Mouse (Mus musculus) erythroblast, adult 5-6 weeks (primary cell): ENCODE measurements around the gene Psmb8. TPM values are rescaled to one million over a fixed set of nuclear protein-coding genes. Genes with fewer than 3 reads are reported as not detected.

Experiments used
- ATAC-seq: replicated peaks from 2 replicates; pipeline ENCODE4 v1.8.0; 2016; ENCODE audit warnings: moderate number of reproducible peaks, mild to moderate bottlenecking, moderate TSS enrichment, inconsistent platforms; ENCODE audit not compliant: poor library complexity, low FRiP score, severe bottlenecking
- total RNA-seq, 2 experiments: library from RNA; stranded (forward) in 1 of 2; stranded (reverse) in 1 of 2; fragments of 150-400 nt in 1 of 2; fragments of 200-764, 138-1000 nt in 1 of 2; gene quantifications; 2 replicates each; pipeline versions ENCODE4 v1.2.3 to v1.2.4; 2015 to 2017; ENCODE audit warnings: low replicate concordance in 2 of 2

Psmb8 gene
- total RNA-seq, 2 experiments from 2014 or later, result 35.5 to 37.2 TPM

DNA sequence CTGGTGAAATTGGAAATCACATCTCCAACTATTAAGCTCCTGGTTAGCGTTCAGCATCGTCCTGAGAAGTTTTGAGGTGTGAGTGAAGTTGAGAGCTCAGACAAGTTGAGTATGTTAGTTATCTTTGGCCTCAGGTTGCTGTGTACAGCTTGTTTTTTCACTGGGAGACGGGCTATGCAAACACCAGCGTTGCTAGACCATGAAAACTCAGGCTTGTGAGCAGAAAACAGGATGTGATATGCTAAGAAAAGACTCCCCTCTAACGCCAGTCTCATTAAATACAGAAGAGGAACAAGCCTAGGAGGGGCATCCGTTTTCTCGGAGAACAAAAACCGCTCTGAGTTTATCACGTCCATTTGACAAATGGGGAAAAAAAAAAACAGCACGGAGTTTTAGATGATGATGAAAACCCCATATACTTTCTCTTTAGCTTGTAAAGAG is 42.1 kb downstream of the Psmb8 start:
- no peak for ATAC-seq

GRCm38 (mm10) chr17:34240366-34240765 is 42.8 kb downstream of the Psmb8 start:
- no peak for ATAC-seq

DNA sequence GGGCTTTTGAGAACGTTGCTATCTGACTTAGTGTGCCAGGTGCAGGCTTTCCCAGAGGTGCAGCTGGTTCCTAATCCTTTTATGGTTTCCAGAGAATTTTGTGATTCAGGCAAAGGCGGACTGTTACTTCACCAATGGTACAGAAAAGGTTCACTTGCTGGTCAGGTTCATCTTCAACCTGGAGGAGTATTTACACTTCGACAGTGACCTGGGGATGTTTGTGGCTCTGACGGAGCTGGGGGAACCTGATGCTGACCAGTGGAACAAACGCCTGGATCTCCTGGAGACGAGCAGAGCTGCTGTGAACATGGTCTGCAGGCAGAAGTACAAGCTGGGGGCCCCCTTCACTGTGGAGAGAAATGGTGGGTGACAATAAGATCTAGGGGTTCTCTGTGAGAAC is 43.4 kb downstream of the Psmb8 start:
- no peak for ATAC-seq

DNA sequence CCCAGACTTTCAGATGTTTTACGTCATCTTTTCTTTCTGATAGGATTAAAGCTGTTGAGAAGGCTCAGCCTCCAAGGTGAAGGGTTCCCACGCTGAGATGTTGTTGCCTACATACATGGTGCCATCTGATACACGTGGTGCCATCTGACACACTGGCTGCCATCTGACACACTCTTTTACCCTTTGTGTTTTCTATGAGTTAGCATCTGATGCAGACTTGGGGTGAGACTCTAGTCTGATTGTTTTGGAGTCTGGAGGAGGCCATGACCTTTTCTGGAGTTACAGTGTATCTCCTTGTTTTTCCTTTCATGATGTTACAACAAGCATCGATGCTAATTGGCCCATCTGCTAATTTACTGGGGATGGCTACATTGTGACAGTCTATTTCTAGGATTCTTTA is 47.1 kb downstream of the Psmb8 start:
- ATAC-seq, result no peak

DNA sequence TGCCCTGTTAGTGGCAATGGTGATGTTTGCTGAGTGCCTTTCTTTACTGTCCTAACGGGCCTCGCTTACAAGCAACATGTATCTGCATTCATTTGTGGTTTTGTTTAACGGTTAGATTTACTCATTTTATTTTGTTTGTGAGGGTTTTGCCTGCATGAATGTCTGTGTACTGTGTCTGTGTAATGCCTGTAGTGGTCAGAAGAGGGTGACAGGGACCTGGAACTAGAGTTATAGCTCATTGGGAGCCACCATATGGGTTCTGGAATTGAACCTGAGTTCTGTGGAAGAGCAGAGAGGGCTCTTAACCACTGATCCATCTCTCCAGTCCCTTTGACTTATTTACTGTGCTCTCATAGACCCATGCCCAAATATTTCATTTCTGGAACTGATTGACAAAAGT is 49.5 kb downstream of the Psmb8 start:
- ATAC-seq, result no peak

DNA sequence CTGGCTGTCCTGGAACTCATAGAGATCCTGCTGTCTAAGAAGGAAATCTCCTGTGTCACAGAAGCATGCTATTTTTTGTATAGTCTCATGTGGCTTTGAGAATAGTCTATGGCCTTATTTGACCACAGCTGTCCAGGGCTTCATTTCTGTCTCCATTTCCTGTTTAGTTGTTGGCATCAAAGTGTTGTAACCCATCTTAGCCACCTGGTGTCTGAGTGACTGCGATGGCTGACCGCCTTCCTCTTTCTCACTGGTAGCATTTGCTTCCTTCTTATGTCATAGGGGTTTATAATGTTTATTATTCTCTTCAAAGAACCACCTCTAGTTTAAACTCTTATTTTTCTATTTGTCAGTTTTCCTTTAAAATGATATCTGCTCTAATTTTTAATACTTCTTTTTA is 51.2 kb downstream of the Psmb8 start:
- no peak for ATAC-seq

DNA sequence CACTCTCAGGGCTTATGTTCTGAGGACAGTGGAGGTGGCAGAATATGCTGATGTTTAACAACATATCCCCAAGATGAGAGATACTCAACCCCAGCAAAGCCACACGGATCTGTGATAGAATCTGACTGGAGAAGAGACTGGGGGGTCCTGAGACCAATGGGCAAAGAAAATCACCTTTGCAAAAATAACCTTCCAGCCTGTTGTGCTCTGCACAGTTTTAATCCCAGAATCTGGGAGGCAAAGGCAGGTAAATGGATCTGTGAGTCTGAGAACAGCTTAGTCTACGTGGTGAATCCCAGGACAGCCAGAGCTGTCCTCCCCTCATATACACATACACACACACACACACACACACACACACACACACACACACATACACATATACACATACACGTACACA is 51.8 kb downstream of the Psmb8 start:
- ATAC-seq, result no peak

GRCm38 (mm10) chr17:34249878-34250277 is 52.4 kb downstream of the Psmb8 start:
- ATAC-seq, result no peak

Other genes starting within 250 kb of the Psmb8 start
- gene B3galt4, start 246.2 kb upstream of the Psmb8 start, total RNA-seq (2015; ENCODE audit: low replicate concordance), result not detected in 2 replicates
- 0.70 and 0.94 TPM in 2 replicates for gene B3galt4, start 246.2 kb upstream of the Psmb8 start, total RNA-seq (2017; ENCODE audit: low replicate concordance)
- 8.2 and 11.3 TPM in 2 replicates for gene Vps52, start 241.9 kb upstream of the Psmb8 start, total RNA-seq (2015; ENCODE audit: low replicate concordance)
- 13.0 and 17.0 TPM in 2 replicates for gene Vps52, start 241.9 kb upstream of the Psmb8 start, total RNA-seq (2017; ENCODE audit: low replicate concordance)
- gene Rps18, start 241.7 kb upstream of the Psmb8 start, total RNA-seq (2015; ENCODE audit: low replicate concordance), result 758 and 917 TPM in 2 replicates
- gene Rps18, start 241.7 kb upstream of the Psmb8 start, total RNA-seq (2017; ENCODE audit: low replicate concordance), result 207 and 301 TPM in 2 replicates
- 177 and 273 TPM in 2 replicates for gene H2-K1, start 197.4 kb upstream of the Psmb8 start, total RNA-seq (2015; ENCODE audit: low replicate concordance)
- 97.6 and 121 TPM in 2 replicates for gene H2-K1, start 197.4 kb upstream of the Psmb8 start, total RNA-seq (2017; ENCODE audit: low replicate concordance)
- gene Ring1, start 173.0 kb upstream of the Psmb8 start, total RNA-seq (2015; ENCODE audit: low replicate concordance), result 1.9 and 9.2 TPM in 2 replicates
- gene Ring1, start 173.0 kb upstream of the Psmb8 start, total RNA-seq (2017; ENCODE audit: low replicate concordance), result 2.0 and 2.8 TPM in 2 replicates
- gene H2-Ke6, start 169.7 kb upstream of the Psmb8 start, total RNA-seq (2015; ENCODE audit: low replicate concordance), result 26.5 and 50.7 TPM in 2 replicates
- gene H2-Ke6, start 169.7 kb upstream of the Psmb8 start, total RNA-seq (2017; ENCODE audit: low replicate concordance), result 15.0 and 17.8 TPM in 2 replicates
- not detected in 2 replicates for gene Slc39a7, start 166.0 kb upstream of the Psmb8 start, total RNA-seq (2015; ENCODE audit: low replicate concordance)
- gene Slc39a7, start 166.0 kb upstream of the Psmb8 start, total RNA-seq (2017; ENCODE audit: low replicate concordance), result 11.5 and 16.6 TPM in 2 replicates
- gene Rxrb, start 165.9 kb upstream of the Psmb8 start, total RNA-seq (2015; ENCODE audit: low replicate concordance), result 7.1 and 8.3 TPM in 2 replicates
- 10.7 and 12.0 TPM in 2 replicates for gene Rxrb, start 165.9 kb upstream of the Psmb8 start, total RNA-seq (2017; ENCODE audit: low replicate concordance)
- 1.3 TPM in 1 of 2 replicates, not detected in the other for gene Col11a2, start 158.3 kb upstream of the Psmb8 start, total RNA-seq (2015; ENCODE audit: low replicate concordance)
- gene Col11a2, start 158.3 kb upstream of the Psmb8 start, total RNA-seq (2017; ENCODE audit: low replicate concordance), result 4.3 and 7.0 TPM in 2 replicates
- gene H2-Oa, start 105.4 kb upstream of the Psmb8 start, total RNA-seq (2015; ENCODE audit: low replicate concordance), result 0.84 and 7.9 TPM in 2 replicates
- 1.1 TPM in 1 of 2 replicates, not detected in the other for gene H2-Oa, start 105.4 kb upstream of the Psmb8 start, total RNA-seq (2017; ENCODE audit: low replicate concordance)
- 15.9 and 37.5 TPM in 2 replicates for gene H2-DMa, start 78.2 kb upstream of the Psmb8 start, total RNA-seq (2015; ENCODE audit: low replicate concordance)
- gene H2-DMa, start 78.2 kb upstream of the Psmb8 start, total RNA-seq (2017; ENCODE audit: low replicate concordance), result 11.7 and 13.3 TPM in 2 replicates
- gene Brd2, start 75.1 kb upstream of the Psmb8 start, total RNA-seq (2015; ENCODE audit: low replicate concordance), result 36.1 and 75.0 TPM in 2 replicates
- gene Brd2, start 75.1 kb upstream of the Psmb8 start, total RNA-seq (2017; ENCODE audit: low replicate concordance), result 114 and 135 TPM in 2 replicates
- 2.5 TPM in 1 of 2 replicates, not detected in the other for gene H2-DMb2, start 54.4 kb upstream of the Psmb8 start, total RNA-seq (2015; ENCODE audit: low replicate concordance)
- gene H2-DMb2, start 54.4 kb upstream of the Psmb8 start, total RNA-seq (2017; ENCODE audit: low replicate concordance), result 3.2 and 3.6 TPM in 2 replicates
- 6.1 and 9.6 TPM in 2 replicates for gene H2-DMb1, start 44.6 kb upstream of the Psmb8 start, total RNA-seq (2015; ENCODE audit: low replicate concordance)
- gene H2-DMb1, start 44.6 kb upstream of the Psmb8 start, total RNA-seq (2017; ENCODE audit: low replicate concordance), result 7.1 and 15.8 TPM in 2 replicates
- 6.9 and 12.1 TPM in 2 replicates for gene Tap1, start 10.2 kb upstream of the Psmb8 start, total RNA-seq (2015; ENCODE audit: low replicate concordance)
- gene Tap1, start 10.2 kb upstream of the Psmb8 start, total RNA-seq (2017; ENCODE audit: low replicate concordance), result 13.3 and 24.7 TPM in 2 replicates
- gene Psmb9, start 10.0 kb upstream of the Psmb8 start, total RNA-seq (2015; ENCODE audit: low replicate concordance), result 16.1 and 55.0 TPM in 2 replicates
- gene Psmb9, start 10.0 kb upstream of the Psmb8 start, total RNA-seq (2017; ENCODE audit: low replicate concordance), result 17.2 and 29.1 TPM in 2 replicates
- gene Tap2, start 5.8 kb downstream of the Psmb8 start, total RNA-seq (2015; ENCODE audit: low replicate concordance), result 0.38 and 5.2 TPM in 2 replicates
- 7.8 and 11.2 TPM in 2 replicates for gene Tap2, start 5.8 kb downstream of the Psmb8 start, total RNA-seq (2017; ENCODE audit: low replicate concordance)
- 4.8 and 8.1 TPM in 2 replicates for gene H2-Ob, start 41.2 kb downstream of the Psmb8 start, total RNA-seq (2015; ENCODE audit: low replicate concordance)
- 1.4 TPM in 1 of 2 replicates, not detected in the other for gene H2-Ob, start 41.2 kb downstream of the Psmb8 start, total RNA-seq (2017; ENCODE audit: low replicate concordance)
- gene H2-Ab1, start 60.0 kb downstream of the Psmb8 start, total RNA-seq (2015; ENCODE audit: low replicate concordance), result 60.8 and 138 TPM in 2 replicates
- 38.6 and 79.7 TPM in 2 replicates for gene H2-Ab1, start 60.0 kb downstream of the Psmb8 start, total RNA-seq (2017; ENCODE audit: low replicate concordance)
- gene H2-Aa, start 90.1 kb downstream of the Psmb8 start, total RNA-seq (2015; ENCODE audit: low replicate concordance), result 92.2 and 127 TPM in 2 replicates
- gene H2-Aa, start 90.1 kb downstream of the Psmb8 start, total RNA-seq (2017; ENCODE audit: low replicate concordance), result 32.1 and 32.2 TPM in 2 replicates
- gene H2-Eb1, start 108.1 kb downstream of the Psmb8 start, total RNA-seq (2015; ENCODE audit: low replicate concordance), result 6.5 and 9.8 TPM in 2 replicates
- 15.9 and 53.1 TPM in 2 replicates for gene H2-Eb1, start 108.1 kb downstream of the Psmb8 start, total RNA-seq (2017; ENCODE audit: low replicate concordance)
- gene H2-Eb2, start 127.9 kb downstream of the Psmb8 start, total RNA-seq (2015; ENCODE audit: low replicate concordance), result not detected in 2 replicates
- not detected in 2 replicates for gene H2-Eb2, start 127.9 kb downstream of the Psmb8 start, total RNA-seq (2017; ENCODE audit: low replicate concordance)
- 0.96 TPM in 1 of 2 replicates, not detected in the other for gene Btnl2, start 157.1 kb downstream of the Psmb8 start, total RNA-seq (2015; ENCODE audit: low replicate concordance)
- gene Btnl2, start 157.1 kb downstream of the Psmb8 start, total RNA-seq (2017; ENCODE audit: low replicate concordance), result 0.09 and 0.42 TPM in 2 replicates
- gene Btnl1, start 179.4 kb downstream of the Psmb8 start, total RNA-seq (2015; ENCODE audit: low replicate concordance), result not detected in 2 replicates
- not detected in 2 replicates for gene Btnl1, start 179.4 kb downstream of the Psmb8 start, total RNA-seq (2017; ENCODE audit: low replicate concordance)
- gene BC051142, start 201.1 kb downstream of the Psmb8 start, total RNA-seq (2015; ENCODE audit: low replicate concordance), result not detected in 2 replicates
- gene BC051142, start 201.1 kb downstream of the Psmb8 start, total RNA-seq (2017; ENCODE audit: low replicate concordance), result not detected in 2 replicates